Mouse (Mus musculus) spleen, postnatal 14 days (tissue): ENCODE results near the gene Xylt1.

Experiments
- DNase-seq, 2 experiments: peaks; one replicate each; pipeline ENCODE4 v3.0.0; 2021 to 2022; ENCODE audit warnings: low spot score in 2 of 2

The Xylt1 gene

GRCm38 (mm10) chr7:117380418-117381187 lies at the start of gene Xylt1:
Xylt1 (plus strand) TSS chr7:117380979.
- peak; percentile 56 to 60 for DNase-seq

- no peak for DNase-seq
Measured at GRCm38 (mm10) chr7:117333936-117334335, 46.8 kb upstream of the Xylt1 start.

GRCm38 (mm10) chr7:117356316-117356715 lies 24.5 kb upstream of the Xylt1 start:
- no peak for DNase-seq

- no peak for DNase-seq
Measured at GRCm38 (mm10) chr7:117357425-117358194, 23.2 kb upstream of the Xylt1 start.

- DNase-seq = no peak
Measured at GRCm38 (mm10) chr7:117361281-117361680, 19.5 kb upstream of the Xylt1 start.

- DNase-seq = no peak
Measured at GRCm38 (mm10) chr7:117362493-117362892, 18.3 kb upstream of the Xylt1 start.

- no peak for DNase-seq
Measured at GRCm38 (mm10) chr7:117368647-117369289, 12.0 kb upstream of the Xylt1 start.

- no peak for DNase-seq
Measured at GRCm38 (mm10) chr7:117369290-117369941, 11.4 kb upstream of the Xylt1 start.

GRCm38 (mm10) chr7:117375886-117376309 lies 4.9 kb upstream of the Xylt1 start:
- peak; percentile 17 to 48 for DNase-seq

- DNase-seq = no peak
Measured at GRCm38 (mm10) chr7:117377138-117377537, 3.6 kb upstream of the Xylt1 start.

GRCm38 (mm10) chr7:117380036-117380417 lies 752 bp upstream of the Xylt1 start:
- no peak for DNase-seq

- peak; percentile 10 to 15 for DNase-seq
Measured at GRCm38 (mm10) chr7:117381188-117381981, 606 bp downstream of the Xylt1 start.

GRCm38 (mm10) chr7:117382006-117382405 lies 1.2 kb downstream of the Xylt1 start:
- no peak for DNase-seq

GRCm38 (mm10) chr7:117383147-117383940 lies 2.6 kb downstream of the Xylt1 start:
- DNase-seq = no peak

GRCm38 (mm10) chr7:117386376-117386775 lies 5.6 kb downstream of the Xylt1 start:
- no peak for DNase-seq

GRCm38 (mm10) chr7:117388284-117388988 lies 7.7 kb downstream of the Xylt1 start:
- no peak for DNase-seq

GRCm38 (mm10) chr7:117389048-117389447 lies 8.3 kb downstream of the Xylt1 start:
- no peak for DNase-seq

- no peak for DNase-seq
Measured at GRCm38 (mm10) chr7:117392863-117393569, 12.2 kb downstream of the Xylt1 start.

- no peak for DNase-seq
Measured at GRCm38 (mm10) chr7:117393976-117394375, 13.2 kb downstream of the Xylt1 start.
